Comparison of ENCODE assay signal across 8 mouse cellular contexts in genomic region chr8:85081216-85081555, GRCm38 (mm10). TPM values are rescaled to one million over a fixed set of nuclear protein-coding genes. Genes with fewer than 3 reads are reported as not detected.
DNase-seq lines count a peak whose midpoint lies in the region; ATAC-seq and TF ChIP-seq lines count a peak whose summit lies in the region.

Gene Wdr83 (minus strand): TSS chr8:85081306.

- no peaks in the 10 kb centered on the region for H3K27me3 ChIP-seq in CH12.LX (replicated peaks)
- H3K27me3 ChIP-seq in forebrain, embryonic 12.5 days, result no peaks in the 10 kb centered on the region
- H3K27me3 ChIP-seq in stomach, embryonic 16.5 days (ENCODE audit: control insufficient read depth, insufficient read depth, low read length), result no peaks in the 10 kb centered on the region

- WGBS in forebrain, embryonic 12.5 days, result 4% methylated on average over 9 of the region's 9 CpGs
- WGBS in macrophage (ENCODE audit: missing documents), result 0% methylated on average over 7 of the region's 9 CpGs
- under 1% methylated on average over 9 of the region's 9 CpGs for WGBS in stomach, embryonic 16.5 days

- dilution Hi-C loops in CH12.LX (cut with MboI; ENCODE audit: extremely low pct_ligation_motif_present, extremely low pct_unique_long_range_greater_than_20kb, low sequenced_read_pairs), result no loop called here

- H3K36me3 ChIP-seq in CH12.LX (replicated peaks in 1 of 2; ENCODE audit: control insufficient read depth in 1 of 2, insufficient read depth in 1 of 2, low read length in 1 of 2), result peaks cover 24 to 44% of the 10 kb centered on the region in 2 experiments
- peaks cover 27% of the 10 kb centered on the region for H3K36me3 ChIP-seq in forebrain, embryonic 12.5 days (replicated peaks)
- peaks cover 17% of the 10 kb centered on the region for H3K36me3 ChIP-seq in macrophage (ENCODE audit: inconsistent target)
- no peaks in the 10 kb centered on the region for H3K36me3 ChIP-seq in stomach, embryonic 16.5 days (ENCODE audit: control insufficient read depth, insufficient read depth, low read length)

- TF ChIP-seq EP300 in CH12.LX (IDR thresholded peaks at IDR 0.05; ENCODE audit: low read length), result no peak

- H3K9ac ChIP-seq in CH12.LX (ENCODE audit: insufficient read depth, low read depth), result peak within 1 kb of the TSS; percentile 85
- H3K9ac ChIP-seq in forebrain, embryonic 12.5 days, result peak within 1 kb of the TSS; percentile 80
- peak within 1 kb of the TSS; percentile 96 for H3K9ac ChIP-seq in stomach, embryonic 16.5 days (ENCODE audit: low read length)

- H3K4me2 ChIP-seq in CH12.LX (ENCODE audit: insufficient read depth, low read depth, poor library complexity, severe bottlenecking), result peak within 1 kb of the TSS; percentile 89
- peak within 1 kb of the TSS; percentile 95 for H3K4me2 ChIP-seq in forebrain, embryonic 12.5 days
- peak within 1 kb of the TSS; percentile 96 for H3K4me2 ChIP-seq in stomach, embryonic 16.5 days (ENCODE audit: low read depth, low read length)

- TF ChIP-seq POLR2A in CH12.LX (IDR thresholded peaks at IDR 0.05; ENCODE audit: low read depth, low read length), result peak; percentile 68

- no peaks in the 10 kb centered on the region for H3K9me3 ChIP-seq in CH12.LX (replicated peaks; ENCODE audit: low read length)
- H3K9me3 ChIP-seq in forebrain, embryonic 12.5 days, result no peaks in the 10 kb centered on the region
- H3K9me3 ChIP-seq in stomach, embryonic 16.5 days (replicated peaks; ENCODE audit: control insufficient read depth, low read length), result no peaks in the 10 kb centered on the region

- peaks cover 16% of the 10 kb centered on the region for H3K79me2 ChIP-seq in CH12.LX (replicated peaks; ENCODE audit: control insufficient read depth, extremely low read depth, insufficient read depth, poor library complexity, severe bottlenecking)
- H3K79me2 ChIP-seq in macrophage (ENCODE audit: inconsistent target), result peaks cover 40% of the 10 kb centered on the region

- ATAC-seq in forebrain, embryonic 12.5 days (ENCODE audit: low FRiP score), result peak; percentile 42; the same call in 1 of the 2 replicates
- ATAC-seq in stomach, embryonic 16.5 days (ENCODE audit: insufficient read depth, low FRiP score), result peak; percentile 61

- H3K4me1 ChIP-seq in CH12.LX (ENCODE audit: control insufficient read depth in 1 of 2, insufficient read depth in 2 of 2), result peaks cover 7 to 42% of the 10 kb centered on the region in 2 experiments; a peak in 3 of 4 replicates
- H3K4me1 ChIP-seq in forebrain, embryonic 12.5 days, result peaks cover 41% of the 10 kb centered on the region
- H3K4me1 ChIP-seq in stomach, embryonic 16.5 days (ENCODE audit: control insufficient read depth, insufficient read depth, low read length), result peaks cover 25% of the 10 kb centered on the region

- no peak for TF ChIP-seq RAD21 in CH12.LX (IDR thresholded peaks at IDR 0.05; ENCODE audit: low read depth, low read length)

- DNase-seq in CH12.LX (ENCODE audit: extremely low read depth), result peak; percentile 84
- DNase-seq in adrenal gland, adult 2 months, result peak; percentile 62
- DNase-seq in heart, postnatal 36 days, result peak in 1 of 2 experiments; percentile 33
- no peak for DNase-seq in left cerebral cortex, adult 8-10 months (ENCODE audit: low spot score in 2 of 2)
- no peak for DNase-seq in frontal cortex, postnatal 25 days (ENCODE audit: low spot score in 2 of 2)

- TF ChIP-seq CTCF in CH12.LX (conservative IDR thresholded peaks at IDR 0.05 in 1 of 2, IDR thresholded peaks at IDR 0.05 in 1 of 2; ENCODE audit: low read depth in 2 of 2, low read length in 2 of 2), result no peak

- in situ Hi-C loops in CH12.LX (cut with MboI; ENCODE audit: low pct_ligation_motif_present, low pct_unique_long_range_greater_than_20kb, low sequenced_read_pairs), result no loop called here

- H3K27ac ChIP-seq in CH12.LX (ENCODE audit: insufficient read depth, low read depth) (peak within 1 kb of the TSS; percentile 53), macrophage (peak within 1 kb of the TSS; percentile 87)
- H3K27ac ChIP-seq in forebrain, embryonic 12.5 days, result peak within 1 kb of the TSS; percentile 60
- H3K27ac ChIP-seq in stomach, embryonic 16.5 days (ENCODE audit: low read length), result peak within 1 kb of the TSS; percentile 86

- intact Hi-C loops in heart, postnatal 36 days (cut with DNase I), result loop anchor here (10.0 kb wide), 2 partner anchors 214 to 324 kb away; partner anchors contain the start of genes Orc6 and Vps35

- H3K4me3 ChIP-seq in CH12.LX (replicated peaks in 1 of 3; ENCODE audit: low read depth in 2 of 3, low read length in 2 of 3, poor library complexity in 1 of 3), result peak within 1 kb of the TSS; percentile 86 to 96 (median 94)
- peak within 1 kb of the TSS; percentile 70 for H3K4me3 ChIP-seq in forebrain, embryonic 12.5 days (replicated peaks)
- peak within 1 kb of the TSS; percentile 90 for H3K4me3 ChIP-seq in macrophage (ENCODE audit: inconsistent target)
- H3K4me3 ChIP-seq in stomach, embryonic 16.5 days (replicated peaks; ENCODE audit: low read length), result peak within 1 kb of the TSS; percentile 77

TF ChIP-seq in CH12.LX, 34 proteins besides CTCF, POLR2A, EP300 and RAD21:
- TF ChIP-seq CHD2 (IDR thresholded peaks at IDR 0.05; ENCODE audit: low read length), result no peak
- no peak for TF ChIP-seq MYC (IDR thresholded peaks at IDR 0.05; ENCODE audit: low read depth, low read length)
- TF ChIP-seq ZMIZ1 (IDR thresholded peaks at IDR 0.05; ENCODE audit: low read depth, low read length), result peak; percentile 67
- peak; percentile 41 for TF ChIP-seq NELFE (IDR thresholded peaks at IDR 0.05; ENCODE audit: low read depth, low read length)
- TF ChIP-seq GABPA (IDR thresholded peaks at IDR 0.05; ENCODE audit: insufficient replicate concordance, low read depth, low read length), result no peak
- TF ChIP-seq CHD1 (IDR thresholded peaks at IDR 0.05; ENCODE audit: low read depth, low read length), result no peak

RNA-seq across cellular contexts. Expression of gene Wdr83, which starts in this region (rescaled TPM):
- total RNA-seq in CH12.LX (2012; rRNA removed) (24.6 and 25.8 TPM in 2 replicates), CH12.LX (2014; rRNA removed) (4.8 and 5.5 TPM in 2 replicates)
- polyA plus RNA-seq in CH12.LX (2012; ENCODE audit: insufficient read length, low read depth) (34.4 and 35.6 TPM in 2 replicates), macrophage (2018) (13.5 to 19.5 TPM (median 15.7 TPM) in 3 replicates)
- 10 to 100 TPM; 17.4 to 24.9 TPM for total RNA-seq in adrenal gland, adult 2 months (2021)
- polyA plus RNA-seq in adrenal gland, adult 2 months (2012; rRNA removed), result 15.3 and 17.4 TPM in 2 replicates
- 48.2 and 48.8 TPM in 2 replicates for polyA plus RNA-seq in forebrain, embryonic 12.5 days (2016; fragmentation: Nextera tagmentation; extraction: Ambion mirVana)
- 10 to 100 TPM; 33.3 to 34.2 TPM for total RNA-seq in heart, postnatal 36 days (2021)
- 10 to 100 TPM; 20.0 to 35.2 (median 26.5) TPM for total RNA-seq in left cerebral cortex, adult 8-10 months (2022)
- total RNA-seq in macrophage (2018; cell fraction: chromatin; rRNA removed), result 10 to 100 TPM in 22 of 26 experiments, 1 to 10 TPM in 4; 6.6 to 51.2 (median 25.4) TPM
- 10 to 100 TPM; 11.7 to 20.2 (median 16.5) TPM for total RNA-seq in macrophage (2018; cell fraction: cytosol; rRNA removed)
- 10 to 100 TPM in 23 of 26 experiments, 1 to 10 TPM in 3; 7.2 to 41.2 (median 20.3) TPM for total RNA-seq in macrophage (2018; cell fraction: nucleus; rRNA removed)
- 36.8 and 46.1 TPM in 2 replicates for polyA plus RNA-seq in stomach, embryonic 16.5 days (2015; fragmentation: Nextera tagmentation; extraction: Ambion mirVana)

Comparison
In these comparisons a context has a peak if more than half of its experiments do, and no peak if none do; other contexts are left out.
1. DNase-seq: peak in CH12.LX (single experiment) and adrenal gland, adult 2 months (single experiment); none in left cerebral cortex, adult 8-10 months (0 of 2) and frontal cortex, postnatal 25 days (0 of 2).
2. Peak in every context shown above with its lines, with median percentiles within 50 percentile points of each other: H3K27ac ChIP-seq, H3K4me2 ChIP-seq, H3K4me3 ChIP-seq and H3K9ac ChIP-seq.